In genomic region chr7:134320979-134321378, GRCm38 (mm10) we compare ENCODE assay signal across 17 mouse cellular contexts.
DNase-seq lines count a peak whose midpoint lies in the region; ATAC-seq and TF ChIP-seq lines count a peak whose summit lies in the region.
"Had no signal": no experiment of that assay in that cellular context is flagged by ENCODE, and none has a peak within 500 bp of the region (broad histone marks: within the 10 kb centered on the region; RNA-seq: fewer than 3 reads in every experiment).

No protein-coding gene starts in this region.

- DNase-seq in forebrain, postnatal 0 days = peak; percentile 71
- DNase-seq in forebrain, embryonic 10.5 days (ENCODE audit: extremely low spot score, low spot score) = no peak
- DNase-seq in left cerebral cortex, adult 2 months (ENCODE audit: extremely low spot score in 1 of 2, low spot score in 2 of 2) = peak; percentile 14 to 20
- DNase-seq in left cerebral cortex, adult 11 months (ENCODE audit: low spot score) = no peak
- peak; percentile 74 for DNase-seq in brain, embryonic 14.5 days (ENCODE audit: low read depth)
- DNase-seq in retina, postnatal 1 day = peak; percentile 85
- DNase-seq in heart, adult 18-20 months = no peak
- no peak for DNase-seq in adrenal gland, adult (ENCODE audit: inconsistent age in 2 of 2, low spot score in 1 of 2)
- DNase-seq: adrenal gland, postnatal 10 days; cerebellum, adult 11-12 months; gastrocnemius, postnatal 36 days; lung, postnatal 10 days; thymus, adult 18-20 months had no signal

- H3K4me2 ChIP-seq in forebrain, postnatal 0 days (ENCODE audit: low read depth) = no peak overlapping the region
- H3K4me2 ChIP-seq: limb, embryonic 15.5 days; neural tube, embryonic 15.5 days had no signal

- no peaks in the 10 kb centered on the region for H3K4me1 ChIP-seq in forebrain, postnatal 0 days (ENCODE audit: insufficient read depth)
- H3K4me1 ChIP-seq in forebrain, embryonic 10.5 days = peaks cover 6% of the 10 kb centered on the region; the same call in 1 of the 2 replicates
- H3K4me1 ChIP-seq: limb, embryonic 15.5 days; neural tube, embryonic 15.5 days had no signal

- no peak overlapping the region for H3K9ac ChIP-seq in forebrain, postnatal 0 days
- H3K9ac ChIP-seq: limb, embryonic 15.5 days; neural tube, embryonic 15.5 days had no signal

- H3K27ac ChIP-seq in forebrain, postnatal 0 days (ENCODE audit: low read depth, low read length) = no peak overlapping the region
- no peak overlapping the region for H3K27ac ChIP-seq in forebrain, embryonic 10.5 days
- no peak overlapping the region for H3K27ac ChIP-seq in left cerebral cortex, adult 2 months
- H3K27ac ChIP-seq: limb, embryonic 15.5 days; neural tube, embryonic 15.5 days had no signal

- 18% methylated on average over 10 of the region's 10 CpGs for WGBS in forebrain, postnatal 0 days
- WGBS in forebrain, embryonic 10.5 days = 64% methylated on average over 10 of the region's 10 CpGs

- no peak for TF ChIP-seq POLR2A in brain, embryonic 14.5 days (IDR thresholded peaks at IDR 0.05; ENCODE audit: borderline replicate concordance, extremely low read depth, insufficient read depth, insufficient read length, poor library complexity, severe bottlenecking)

- TF ChIP-seq CTCF in forebrain, postnatal 0 days (IDR thresholded peaks at IDR 0.05; ENCODE audit: low read depth) = peak; percentile 69
- TF ChIP-seq CTCF in left cerebral cortex, adult 2 months (IDR thresholded peaks at IDR 0.05) = peak; percentile 51
- TF ChIP-seq CTCF in brain, embryonic 14.5 days (IDR thresholded peaks at IDR 0.05; ENCODE audit: borderline replicate concordance, extremely low read depth, insufficient read depth, insufficient read length) = peak; percentile 55; the same call in 1 of the 2 replicates

- H3K9me3 ChIP-seq in forebrain, postnatal 0 days (ENCODE audit: low read length) = no peaks in the 10 kb centered on the region
- no peaks in the 10 kb centered on the region for H3K9me3 ChIP-seq in forebrain, embryonic 10.5 days
- H3K9me3 ChIP-seq: limb, embryonic 15.5 days; neural tube, embryonic 15.5 days had no signal

- H3K27me3 ChIP-seq in forebrain, postnatal 0 days (ENCODE audit: insufficient read depth, low read length) = no peaks in the 10 kb centered on the region
- H3K27me3 ChIP-seq in forebrain, embryonic 10.5 days (ENCODE audit: poor library complexity, severe bottlenecking) = no peaks in the 10 kb centered on the region
- H3K27me3 ChIP-seq: limb, embryonic 15.5 days; neural tube, embryonic 15.5 days had no signal

- no peak overlapping the region for H3K4me3 ChIP-seq in forebrain, postnatal 0 days (ENCODE audit: low read depth, low read length)
- H3K4me3 ChIP-seq in forebrain, embryonic 10.5 days = no peak overlapping the region
- H3K4me3 ChIP-seq in left cerebral cortex, adult 2 months = no peak overlapping the region
- H3K4me3 ChIP-seq: limb, embryonic 15.5 days; neural tube, embryonic 15.5 days had no signal

- intact Hi-C loops in left cerebral cortex, adult 2 months (cut with DNase I) = no loop called here

- peak; percentile 55; the same call in 1 of the 2 replicates for ATAC-seq in forebrain, postnatal 0 days
- ATAC-seq: CD4-positive, CD25-positive, alpha-beta regulatory T cell, adult 4 months; inflammation-experienced regulatory T-cells, adult 6 months had no signal

- no peaks in the 10 kb centered on the region for H3K36me3 ChIP-seq in forebrain, postnatal 0 days (ENCODE audit: insufficient read depth)
- no peaks in the 10 kb centered on the region for H3K36me3 ChIP-seq in forebrain, embryonic 10.5 days (replicated peaks)
- H3K36me3 ChIP-seq: limb, embryonic 15.5 days; neural tube, embryonic 15.5 days had no signal

Comparison
In these comparisons a context has a peak if more than half of its experiments do, and no peak if none do; other contexts are left out.
1. DNase-seq: peak in forebrain, postnatal 0 days (single experiment), left cerebral cortex, adult 2 months (2 of 2), brain, embryonic 14.5 days (single experiment) and retina, postnatal 1 day (single experiment); none in forebrain, embryonic 10.5 days (single experiment), left cerebral cortex, adult 11 months (single experiment), heart, adult 18-20 months (0 of 2) and adrenal gland, adult (0 of 2).
2. Peak in every context shown above with its lines, with median percentiles within 50 percentile points of each other: CTCF ChIP-seq.